Mouse (Mus musculus) MEL (cell line): ENCODE data around the gene Rangap1. TPM values are rescaled to one million over a fixed set of nuclear protein-coding genes. Genes with fewer than 3 reads are reported as not detected.

Source experiments
- DNase-seq: peaks from one replicate; pipeline ENCODE4 v3.0.0; 2011; ENCODE audit warnings: low read depth, low spot score
- H3K27ac ChIP-seq: 2 replicates; pipeline ENCODE4 v1.5.1; 2012; ENCODE audit warnings: low read depth, mild to moderate bottlenecking, control low read depth, low read length, moderate library complexity; ENCODE audit not compliant: control insufficient read depth
- H3K27me3 ChIP-seq, 2 experiments: fragments of 150-350 bp in 1 of 2; sonication (generic) in 1 of 2; 2 replicates each; pipeline ENCODE4 v1.6.1; 2012; ENCODE audit warnings: low read length in 2 of 2, mild to moderate bottlenecking in 2 of 2, improper control_type of control experiment in 1 of 2, moderate library complexity in 1 of 2; ENCODE audit not compliant: insufficient read depth in 2 of 2, control insufficient read depth in 1 of 2
- H3K36me3 ChIP-seq, 2 experiments: 2 replicates each; pipeline ENCODE4 v1.6.1; 2012 to 2014; ENCODE audit warnings: low read length in 2 of 2, improper control_type of control experiment in 1 of 2, inconsistent platforms in 1 of 2, mild to moderate bottlenecking in 1 of 2; ENCODE audit not compliant: insufficient read depth in 2 of 2, control insufficient read depth in 1 of 2
- H3K4me1 ChIP-seq, 2 experiments: fragments of 150-350 bp in 1 of 2; sonication (generic) in 1 of 2; 2 replicates each; pipeline ENCODE4 v1.6.1; 2012; ENCODE audit warnings: low read length in 2 of 2, improper control_type of control experiment in 1 of 2, mild to moderate bottlenecking in 1 of 2; ENCODE audit not compliant: insufficient read depth in 2 of 2, control insufficient read depth in 1 of 2
- H3K4me3 ChIP-seq, 2 experiments: fragments of 150-350 bp in 1 of 2; sonication (generic) in 1 of 2; 2 replicates each; pipeline ENCODE4 v1.5.1; 2012; ENCODE audit warnings: low read depth in 2 of 2, low read length in 2 of 2, mild to moderate bottlenecking in 2 of 2, moderate library complexity in 2 of 2, control low read depth in 1 of 2, improper control_type of control experiment in 1 of 2; ENCODE audit not compliant: control insufficient read depth in 1 of 2, insufficient read depth in 1 of 2
- H3K79me2 ChIP-seq: 2 replicates; pipeline ENCODE4 v1.6.1; 2012; ENCODE audit warnings: mild to moderate bottlenecking, low read length, moderate library complexity; ENCODE audit not compliant: control insufficient read depth, poor library complexity, insufficient read depth
- H3K9ac ChIP-seq: 2 replicates; pipeline ENCODE4 v1.6.1; 2012; ENCODE audit warnings: low read depth, mild to moderate bottlenecking, control low read depth, low read length, moderate library complexity; ENCODE audit not compliant: control insufficient read depth, poor library complexity, severe bottlenecking
- H3K9me3 ChIP-seq: fragments of 150-350 bp; sonication (generic); replicated peaks from 2 replicates; pipeline ENCODE4 v1.6.1; 2012; ENCODE audit warnings: mild to moderate bottlenecking, low read length, improper control_type of control experiment, moderate library complexity; ENCODE audit not compliant: insufficient read depth
- BHLHE40 ChIP-seq: IDR thresholded peaks from 2 replicates; pipeline ENCODE4 v1.6.1; 2012; ENCODE audit warnings: low read depth, mild to moderate bottlenecking, inconsistent platforms, low read length, improper control_type of control experiment, borderline replicate concordance
- CHD1 ChIP-seq: IDR thresholded peaks from 2 replicates; pipeline ENCODE4 v1.6.1; 2012; ENCODE audit warnings: low read depth, mild to moderate bottlenecking, inconsistent platforms, low read length, improper control_type of control experiment
- CHD2 ChIP-seq: IDR thresholded peaks from 2 replicates; pipeline ENCODE4 v1.6.1; 2011; ENCODE audit warnings: low read length, improper control_type of control experiment
- CTCF ChIP-seq, 3 experiments: IDR thresholded peaks in 2 of 3; conservative IDR thresholded peaks in 1 of 3; 2 replicates each; pipeline ENCODE4 v1.5.1; 2011 to 2012; ENCODE audit warnings: low read length in 3 of 3, low read depth in 2 of 3, mild to moderate bottlenecking in 2 of 3, improper control_type of control experiment in 1 of 3, inconsistent platforms in 1 of 3, mixed read lengths in 1 of 3, moderate library complexity in 1 of 3; ENCODE audit not compliant: control insufficient read depth in 1 of 3, insufficient read depth in 1 of 3, poor library complexity in 1 of 3, severe bottlenecking in 1 of 3
- E2F4 ChIP-seq: IDR thresholded peaks from 2 replicates; pipeline ENCODE4 v1.6.1; 2011; ENCODE audit warnings: low read depth, low read length, improper control_type of control experiment, borderline replicate concordance
- ELF1 ChIP-seq: IDR thresholded peaks from 2 replicates; pipeline ENCODE4 v1.6.1; 2014; ENCODE audit warnings: low read depth, mild to moderate bottlenecking, inconsistent platforms, low read length, improper control_type of control experiment, moderate library complexity
- EP300 ChIP-seq, 2 experiments: IDR thresholded peaks; 2 replicates each; pipeline ENCODE4 v1.6.1; 2011; ENCODE audit warnings: improper control_type of control experiment in 2 of 2, low read length in 2 of 2, low read depth in 1 of 2, mild to moderate bottlenecking in 1 of 2
- ETS1 ChIP-seq: IDR thresholded peaks from 2 replicates; pipeline ENCODE4 v1.6.1; 2012; ENCODE audit warnings: low read depth, mild to moderate bottlenecking, inconsistent platforms, low read length, improper control_type of control experiment, moderate library complexity
- GABPA ChIP-seq: IDR thresholded peaks from 2 replicates; pipeline ENCODE4 v1.6.1; 2012; ENCODE audit warnings: low read depth, mild to moderate bottlenecking, inconsistent platforms, low read length, improper control_type of control experiment, moderate library complexity
- GATA1 ChIP-seq: IDR thresholded peaks from 2 replicates; pipeline ENCODE4 v1.6.1; 2011; ENCODE audit warnings: low read depth, low read length, improper control_type of control experiment
- HCFC1 ChIP-seq: IDR thresholded peaks from 2 replicates; pipeline ENCODE4 v1.6.1; 2012; ENCODE audit warnings: low read depth, mild to moderate bottlenecking, inconsistent platforms, low read length, improper control_type of control experiment, moderate library complexity
- JUND ChIP-seq: IDR thresholded peaks from 2 replicates; pipeline ENCODE4 v1.6.1; 2011; ENCODE audit warnings: low read depth, mild to moderate bottlenecking, improper control_type of control experiment, low read length
- KAT2A ChIP-seq: conservative IDR thresholded peaks from 2 replicates; pipeline ENCODE4 v1.6.1; 2012; ENCODE audit warnings: low read depth, low read length, improper control_type of control experiment, inconsistent platforms
- MAFK ChIP-seq: IDR thresholded peaks from 2 replicates; pipeline ENCODE4 v1.6.1; 2011; ENCODE audit warnings: low read depth, mild to moderate bottlenecking, low read length, improper control_type of control experiment, borderline replicate concordance
- MAX ChIP-seq: IDR thresholded peaks from 2 replicates; pipeline ENCODE4 v1.6.1; 2011; ENCODE audit warnings: low read length, improper control_type of control experiment
- MAZ ChIP-seq: IDR thresholded peaks from 2 replicates; pipeline ENCODE4 v1.6.1; 2012; ENCODE audit warnings: low read depth, mild to moderate bottlenecking, inconsistent platforms, low read length, improper control_type of control experiment
- MEF2A ChIP-seq: IDR thresholded peaks from 2 replicates; pipeline ENCODE4 v1.6.1; 2014; ENCODE audit warnings: low read depth, mild to moderate bottlenecking, inconsistent platforms, low read length, improper control_type of control experiment; ENCODE audit not compliant: poor library complexity, insufficient replicate concordance, severe bottlenecking; ENCODE audit errors: extremely low read depth
- MXI1 ChIP-seq: IDR thresholded peaks from 2 replicates; pipeline ENCODE4 v1.6.1; 2011; ENCODE audit warnings: mild to moderate bottlenecking, low read depth, low read length, improper control_type of control experiment
- MYB ChIP-seq: IDR thresholded peaks from 2 replicates; pipeline ENCODE4 v1.6.1; 2011; ENCODE audit warnings: mild to moderate bottlenecking, low read depth, low read length, improper control_type of control experiment
- MYC ChIP-seq: IDR thresholded peaks from 2 replicates; pipeline ENCODE4 v1.6.1; 2011; ENCODE audit warnings: low read depth, mild to moderate bottlenecking, low read length, improper control_type of control experiment, moderate library complexity
- NELFE ChIP-seq: IDR thresholded peaks from 2 replicates; pipeline ENCODE4 v1.6.1; 2011; ENCODE audit warnings: low read depth, low read length, improper control_type of control experiment
- NRF1 ChIP-seq: IDR thresholded peaks from 2 replicates; pipeline ENCODE4 v1.6.1; 2014; ENCODE audit warnings: low read depth, mild to moderate bottlenecking, inconsistent platforms, low read length, improper control_type of control experiment, moderate library complexity; ENCODE audit not compliant: poor library complexity, insufficient read depth, severe bottlenecking
- POLR2A ChIP-seq, 2 experiments: IDR thresholded peaks; 2 replicates each; pipeline ENCODE4 v1.6.1; 2011 to 2012; ENCODE audit warnings: low read length in 2 of 2, mild to moderate bottlenecking in 2 of 2, control low read depth in 1 of 2, improper control_type of control experiment in 1 of 2, low read depth in 1 of 2, moderate library complexity in 1 of 2; ENCODE audit not compliant: control insufficient read depth in 1 of 2, insufficient read depth in 1 of 2, poor library complexity in 1 of 2
- POLR2AphosphoS2 ChIP-seq: IDR thresholded peaks from 2 replicates; pipeline ENCODE4 v1.6.1; 2011; ENCODE audit warnings: low read length, improper control_type of control experiment
- POLR2AphosphoS5 ChIP-seq: IDR thresholded peaks from 2 replicates; pipeline ENCODE4 v1.6.1; 2012; ENCODE audit warnings: low read depth, borderline replicate concordance, mild to moderate bottlenecking, inconsistent platforms, low read length, moderate library complexity, mixed read lengths
- RAD21 ChIP-seq: IDR thresholded peaks from 2 replicates; pipeline ENCODE4 v1.6.1; 2011; ENCODE audit warnings: mild to moderate bottlenecking, low read depth, low read length, improper control_type of control experiment
- RCOR1 ChIP-seq: IDR thresholded peaks from 2 replicates; pipeline ENCODE4 v1.6.1; 2012; ENCODE audit warnings: low read depth, mild to moderate bottlenecking, inconsistent platforms, low read length, improper control_type of control experiment
- SIN3A ChIP-seq: IDR thresholded peaks from 2 replicates; pipeline ENCODE4 v1.6.1; 2012; ENCODE audit warnings: low read length, improper control_type of control experiment, inconsistent platforms
- SMC3 ChIP-seq: IDR thresholded peaks from 2 replicates; pipeline ENCODE4 v1.6.1; 2011; ENCODE audit warnings: low read depth, low read length, improper control_type of control experiment
- TAL1 ChIP-seq: IDR thresholded peaks from 2 replicates; pipeline ENCODE4 v1.6.1; 2012; ENCODE audit warnings: mild to moderate bottlenecking, inconsistent platforms, low read length, moderate library complexity, mixed read lengths
- TBP ChIP-seq: IDR thresholded peaks from 2 replicates; pipeline ENCODE4 v1.8.0; 2011; ENCODE audit warnings: low read depth, low read length, improper control_type of control experiment
- TCF12 ChIP-seq: IDR thresholded peaks from 2 replicates; pipeline ENCODE4 v1.6.1; 2014; ENCODE audit warnings: low read depth, mild to moderate bottlenecking, inconsistent platforms, low read length, improper control_type of control experiment, moderate library complexity
- UBTF ChIP-seq: IDR thresholded peaks from 2 replicates; pipeline ENCODE4 v1.6.1; 2012; ENCODE audit warnings: low read depth, mild to moderate bottlenecking, inconsistent platforms, low read length, improper control_type of control experiment, moderate library complexity, borderline replicate concordance; ENCODE audit not compliant: insufficient read depth
- USF1 ChIP-seq: IDR thresholded peaks from 2 replicates; pipeline ENCODE4 v1.6.1; 2014; ENCODE audit warnings: low read depth, mild to moderate bottlenecking, inconsistent platforms, low read length, improper control_type of control experiment, moderate library complexity
- USF2 ChIP-seq, 2 experiments: IDR thresholded peaks; 2 replicates each; pipeline ENCODE4 v1.6.1; 2011 to 2012; ENCODE audit warnings: improper control_type of control experiment in 2 of 2, low read length in 2 of 2, borderline replicate concordance in 1 of 2, inconsistent platforms in 1 of 2, low read depth in 1 of 2, mild to moderate bottlenecking in 1 of 2; ENCODE audit not compliant: insufficient read depth in 1 of 2
- ZC3H11A ChIP-seq: IDR thresholded peaks from 2 replicates; pipeline ENCODE4 v1.6.1; 2012; ENCODE audit warnings: low read depth, mild to moderate bottlenecking, inconsistent platforms, low read length, improper control_type of control experiment
- ZKSCAN1 ChIP-seq: IDR thresholded peaks from 2 replicates; pipeline ENCODE4 v1.6.1; 2012; ENCODE audit warnings: low read depth, mild to moderate bottlenecking, inconsistent platforms, low read length, improper control_type of control experiment, moderate library complexity
- ZMIZ1 ChIP-seq: IDR thresholded peaks from 2 replicates; pipeline ENCODE4 v1.6.1; 2012; ENCODE audit warnings: low read depth, mild to moderate bottlenecking, inconsistent platforms, low read length, improper control_type of control experiment, moderate library complexity
- ZNF384 ChIP-seq: IDR thresholded peaks from 2 replicates; pipeline ENCODE4 v1.6.1; 2012; ENCODE audit warnings: low read depth, mild to moderate bottlenecking, inconsistent platforms, low read length, improper control_type of control experiment
- polyA plus RNA-seq, 2 experiments: library from polyadenylated mRNA; stranded (reverse) in 1 of 2; unstranded in 1 of 2; fragments of >175 nt in 1 of 2; fragments of >200 nt in 1 of 2; gene quantifications; 2 replicates each; pipeline versions ENCODE4 v1.2.1 to v1.2.4; 2012; ENCODE audit warnings: low replicate concordance in 2 of 2, low read depth in 1 of 2; ENCODE audit not compliant: insufficient read length in 2 of 2, insufficient read depth in 1 of 2, missing spikeins in 1 of 2
- total RNA-seq: library from RNA; depleted of rRNA; stranded (reverse); fragments of 300-350 nt; gene quantifications from 2 replicates; pipeline ENCODE4 v1.2.3, GENCODE M21; 2012

Rangap1 gene
- total and polyA plus RNA-seq, 3 experiments, result 191 to 281 TPM; not detected in 1

- TF ChIP-seq MAX (no peak), BHLHE40 (no peak), SMC3 (peak; percentile 73), JUND (no peak), RAD21 (peak; percentile 75), E2F4 (no peak), RCOR1 (no peak), MYB (no peak), MYC (peak; percentile 58; the same call in 1 of the 2 replicates), USF1 (no peak), POLR2AphosphoS5 (no peak), ZMIZ1 (no peak), POLR2AphosphoS2 (no peak), USF2 (IDR thresholded peaks at IDR 0.05; ENCODE audit: borderline replicate concordance in 1 of 2, insufficient read depth in 1 of 2, low read depth in 1 of 2, low read length in 2 of 2) (no peak), ELF1 (no peak), NRF1 (no peak), SIN3A (no peak), TCF12 (no peak), GATA1 (no peak), TBP (no peak), TAL1 (no peak), MXI1 (no peak), MAFK (no peak), HCFC1 (no peak), MAZ (no peak), UBTF (no peak), GABPA (no peak), KAT2A (no peak), CTCF (IDR thresholded peaks at IDR 0.05 in 2 of 3, conservative IDR thresholded peaks at IDR 0.05 in 1 of 3; ENCODE audit: control insufficient read depth in 1 of 3, insufficient read depth in 1 of 3, low read depth in 2 of 3, low read length in 3 of 3, poor library complexity in 1 of 3, severe bottlenecking in 1 of 3) (peak; percentile 71 to 82 (median 75)), NELFE (no peak), MEF2A (no peak), CHD1 (no peak), ZC3H11A (peak; percentile 78), POLR2A (IDR thresholded peaks at IDR 0.05; ENCODE audit: control insufficient read depth in 1 of 2, insufficient read depth in 1 of 2, low read depth in 1 of 2, low read length in 2 of 2, poor library complexity in 1 of 2) (no peak), ZKSCAN1 (no peak), ZNF384 (peak; percentile 89), CHD2 (no peak), EP300 (IDR thresholded peaks at IDR 0.05; ENCODE audit: low read depth in 1 of 2, low read length in 2 of 2) (no peak), ETS1 (no peak)
- no peak overlapping the region for H3K27ac ChIP-seq
- H3K9me3 ChIP-seq, result no peaks in the 10 kb centered on the region
- no peaks in the 10 kb centered on the region for H3K79me2 ChIP-seq
- no peak overlapping the region for H3K4me3 ChIP-seq
- H3K36me3 ChIP-seq, result peaks cover 0 to 8% of the 10 kb centered on the region in 2 experiments; a peak in 1 of 4 replicates
- no peak overlapping the region for H3K9ac ChIP-seq
- no peaks in the 10 kb centered on the region for H3K27me3 ChIP-seq
- DNase-seq, result peak; percentile 80
- peaks cover 2 to 11% of the 10 kb centered on the region in 2 experiments; a peak in 2 of 4 replicates for H3K4me1 ChIP-seq
These were observed 47.5 kb downstream of the Rangap1 start for GRCm38 (mm10) chr15:81697847-81698246.
